Mouse (Mus musculus) myocyte (in vitro differentiated cells): ENCODE data around the gene Fubp1. TPM values are rescaled to one million over a fixed set of nuclear protein-coding genes. Genes with fewer than 3 reads are reported as not detected.
"Not testable (repeated sequence)": the region's sequence is repeated elsewhere in the genome, so short reads cannot be mapped to it uniquely, and the experiment has no call there.

Source experiments
- H3K27me3 ChIP-seq: one replicate; pipeline ENCODE4 v1.6.1; 2011; ENCODE audit not compliant: control insufficient read depth, insufficient read depth, insufficient read length
- H3K36me3 ChIP-seq: one replicate; pipeline ENCODE4 v1.6.1; 2011; ENCODE audit not compliant: control insufficient read depth, insufficient read depth
- H3K4me2 ChIP-seq: one replicate; pipeline ENCODE4 v1.6.1; 2011; ENCODE audit warnings: low read depth, control low read depth
- H3K4me3 ChIP-seq: one replicate; pipeline ENCODE4 v1.5.1; 2011; ENCODE audit warnings: mild to moderate bottlenecking, control low read depth, moderate library complexity
- H3K79me2 ChIP-seq: one replicate; pipeline ENCODE4 v1.6.1; 2011; ENCODE audit not compliant: control insufficient read depth, insufficient read depth
- H3ac ChIP-seq: one replicate; pipeline ENCODE4 v1.6.1; 2011; ENCODE audit not compliant: control insufficient read depth, insufficient read length
- CEBPB ChIP-seq: IDR thresholded peaks from 2 replicates; pipeline ENCODE4 v1.6.1; 2011; ENCODE audit warnings: mild to moderate bottlenecking, moderate library complexity; ENCODE audit not compliant: poor library complexity, insufficient read depth, severe bottlenecking
- E2F4 ChIP-seq: IDR thresholded peaks from one replicate; pipeline ENCODE4 v1.6.1; 2011; ENCODE audit warnings: mild to moderate bottlenecking, control low read depth, moderate library complexity; ENCODE audit not compliant: insufficient read depth
- MAX ChIP-seq: IDR thresholded peaks from one replicate; pipeline ENCODE4 v1.6.1; 2011; ENCODE audit warnings: low read depth, mild to moderate bottlenecking, control low read depth
- MYOD1 ChIP-seq, 3 experiments: IDR thresholded peaks; one replicate each; pipeline ENCODE4 v1.6.1; 2011; ENCODE audit warnings: control low read depth in 2 of 3, low read depth in 2 of 3, mild to moderate bottlenecking in 2 of 3, moderate library complexity in 1 of 3; ENCODE audit not compliant: insufficient read length in 2 of 3, control insufficient read depth in 1 of 3
- MYOG ChIP-seq, 3 experiments: IDR thresholded peaks; one replicate each; pipeline ENCODE4 v1.6.1; 2011; ENCODE audit warnings: control low read depth in 2 of 3, low read depth in 2 of 3, mild to moderate bottlenecking in 2 of 3; ENCODE audit not compliant: insufficient read length in 2 of 3, control insufficient read depth in 1 of 3, insufficient read depth in 1 of 3
- POLR2A ChIP-seq: IDR thresholded peaks from one replicate; pipeline ENCODE4 v1.6.1; 2011; ENCODE audit warnings: low read depth, mild to moderate bottlenecking, control low read depth, moderate library complexity; ENCODE audit not compliant: insufficient read length
- POLR2AphosphoS2 ChIP-seq: IDR thresholded peaks from one replicate; pipeline ENCODE4 v1.6.1; 2011; ENCODE audit warnings: low read depth, control low read depth; ENCODE audit not compliant: insufficient read length
- REST ChIP-seq: IDR thresholded peaks from one replicate; pipeline ENCODE4 v1.6.1; 2011; ENCODE audit warnings: mild to moderate bottlenecking, control low read depth, moderate library complexity; ENCODE audit not compliant: insufficient read depth, insufficient read length
- SRF ChIP-seq: IDR thresholded peaks from one replicate; pipeline ENCODE4 v1.6.1; 2011; ENCODE audit warnings: low read depth; ENCODE audit not compliant: control insufficient read depth, insufficient read length
- TCF12 ChIP-seq: IDR thresholded peaks from one replicate; pipeline ENCODE4 v1.6.1; 2011; ENCODE audit warnings: mild to moderate bottlenecking, control low read depth; ENCODE audit not compliant: poor library complexity, insufficient read depth, severe bottlenecking
- TCF3 ChIP-seq: IDR thresholded peaks from one replicate; pipeline ENCODE4 v1.6.1; 2011; ENCODE audit warnings: low read depth, control low read depth; ENCODE audit not compliant: insufficient read length
- USF1 ChIP-seq: IDR thresholded peaks from one replicate; pipeline ENCODE4 v1.6.1; 2011; ENCODE audit warnings: low read depth, mild to moderate bottlenecking, control low read depth, moderate library complexity
- polyA plus RNA-seq: library from polyadenylated mRNA; unstranded; fragments of >200 nt; fragmentation: generic; extraction: Trizol; gene quantifications from one replicate; pipeline ENCODE4 v1.2.1, GENCODE M21; 2012; ENCODE audit warnings: missing spikeins

The Fubp1 gene
- polyA plus RNA-seq, 1 experiment: 27.9 TPM

GRCm38 (mm10) chr3:152247708-152248107 lies 37.5 kb downstream of the Fubp1 start:
- no peak overlapping the region for H3K4me3 ChIP-seq
- no peak overlapping the region for H3K4me2 ChIP-seq
- H3K79me2 ChIP-seq: no peaks in the 10 kb centered on the region
- no peak overlapping the region for H3ac ChIP-seq
- peaks cover 40% of the 10 kb centered on the region for H3K36me3 ChIP-seq
- no peaks in the 10 kb centered on the region for H3K27me3 ChIP-seq
- TF ChIP-seq POLR2A: no peak
- TF ChIP-seq MYOD1 (IDR thresholded peaks at IDR 0.05; ENCODE audit: control insufficient read depth in 1 of 3, insufficient read length in 2 of 3, low read depth in 2 of 3): no peak
- no peak for TF ChIP-seq TCF12
- TF ChIP-seq E2F4: no peak
- peak; percentile 50 for TF ChIP-seq POLR2AphosphoS2
- no peak for TF ChIP-seq TCF3

DNA sequence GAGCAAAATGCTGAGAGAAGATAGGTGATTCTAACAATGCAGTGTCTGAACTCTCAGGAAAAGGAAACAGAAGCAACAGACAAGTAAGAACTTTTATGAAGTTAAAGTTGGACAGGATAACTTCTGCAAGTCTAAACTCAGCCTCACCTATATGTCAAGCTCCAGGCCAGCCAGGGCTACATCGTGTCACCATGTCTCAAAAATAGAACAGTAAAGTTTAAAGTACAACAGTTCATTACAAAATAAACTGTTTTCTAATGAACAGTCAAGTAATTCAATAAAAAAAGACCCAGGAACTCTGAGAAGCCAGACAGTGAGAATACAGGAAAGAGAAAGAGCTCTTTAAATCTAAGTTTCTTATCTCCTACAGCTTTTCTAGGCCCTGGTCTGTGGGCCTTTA lies 40.3 kb downstream of the Fubp1 start:
- TF ChIP-seq USF1: no peak
- no peak for TF ChIP-seq E2F4
- no peak for TF ChIP-seq REST
- TF ChIP-seq TCF12: no peak
- TF ChIP-seq MAX: no peak
- no peak for TF ChIP-seq POLR2AphosphoS2
- TF ChIP-seq TCF3: no peak
- TF ChIP-seq MYOD1 (IDR thresholded peaks at IDR 0.05; ENCODE audit: control insufficient read depth in 1 of 3, insufficient read length in 2 of 3, low read depth in 2 of 3): no peak
- TF ChIP-seq MYOG (IDR thresholded peaks at IDR 0.05; ENCODE audit: control insufficient read depth in 1 of 3, insufficient read depth in 1 of 3, insufficient read length in 2 of 3, low read depth in 2 of 3): no peak
- no peak for TF ChIP-seq SRF
- no peak for TF ChIP-seq POLR2A
- TF ChIP-seq CEBPB: no peak
- H3K27me3 ChIP-seq: no peaks in the 10 kb centered on the region
- peaks cover 41% of the 10 kb centered on the region for H3K36me3 ChIP-seq
- H3K79me2 ChIP-seq: no peaks in the 10 kb centered on the region
- H3K4me2 ChIP-seq: no peak overlapping the region
- no peak overlapping the region for H3ac ChIP-seq
- H3K4me3 ChIP-seq: no peak overlapping the region

GRCm38 (mm10) chr3:152257528-152257927 lies 47.3 kb downstream of the Fubp1 start:
- peaks cover 37% of the 10 kb centered on the region for H3K79me2 ChIP-seq
- H3K4me2 ChIP-seq: no peak overlapping the region
- H3K4me3 ChIP-seq: no peak overlapping the region
- no peak overlapping the region for H3ac ChIP-seq
- H3K27me3 ChIP-seq: no peaks in the 10 kb centered on the region
- TF ChIP-seq REST (no peak), MYOG (IDR thresholded peaks at IDR 0.05; ENCODE audit: control insufficient read depth in 1 of 3, insufficient read depth in 1 of 3, insufficient read length in 2 of 3, low read depth in 2 of 3) (peak in 1 of 3 experiments; percentile 26), MYOD1 (IDR thresholded peaks at IDR 0.05; ENCODE audit: control insufficient read depth in 1 of 3, insufficient read length in 2 of 3, low read depth in 2 of 3) (peak in 1 of 3 experiments; percentile 19)
- H3K36me3 ChIP-seq: peaks cover 14% of the 10 kb centered on the region

DNA sequence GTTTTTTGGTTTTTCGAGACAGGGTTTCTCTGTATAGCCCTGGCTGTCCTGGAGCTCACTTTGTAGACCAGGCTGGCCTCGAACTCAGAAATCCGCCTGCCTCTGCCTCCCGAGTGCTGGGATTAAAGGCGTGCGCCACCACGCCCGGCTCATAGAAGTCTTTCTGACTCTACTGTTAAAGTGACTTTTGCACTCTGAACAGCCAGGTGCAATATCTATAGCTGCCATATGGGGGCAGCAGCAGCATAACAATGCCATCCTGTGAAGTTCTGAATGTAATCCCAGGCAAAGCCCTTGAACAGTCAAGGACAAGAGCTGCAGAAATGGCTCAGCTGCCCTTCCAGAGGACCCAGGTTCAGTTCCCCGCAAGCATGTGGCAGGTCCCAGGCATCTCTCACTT lies 49.2 kb downstream of the Fubp1 start:
- not testable (repeated sequence) for H3K4me3 ChIP-seq, H3ac ChIP-seq, H3K4me2 ChIP-seq, H3K27me3 ChIP-seq, H3K36me3 ChIP-seq
- H3K79me2 ChIP-seq: peaks cover 56% of the 10 kb centered on the region

GRCm38 (mm10) chr3:152260362-152260761 lies 50.1 kb downstream of the Fubp1 start:
- Histone ChIP-seq H3K4me2 (no peak overlapping the region), H3ac (no peak overlapping the region), H3K36me3 (peaks cover under 1% of the 10 kb centered on the region), H3K79me2 (peaks cover 65% of the 10 kb centered on the region), H3K27me3 (no peaks in the 10 kb centered on the region), H3K4me3 (no peak overlapping the region)
- no peak for TF ChIP-seq CEBPB
- TF ChIP-seq POLR2A: no peak
- TF ChIP-seq REST: no peak
- no peak for TF ChIP-seq TCF3

DNA sequence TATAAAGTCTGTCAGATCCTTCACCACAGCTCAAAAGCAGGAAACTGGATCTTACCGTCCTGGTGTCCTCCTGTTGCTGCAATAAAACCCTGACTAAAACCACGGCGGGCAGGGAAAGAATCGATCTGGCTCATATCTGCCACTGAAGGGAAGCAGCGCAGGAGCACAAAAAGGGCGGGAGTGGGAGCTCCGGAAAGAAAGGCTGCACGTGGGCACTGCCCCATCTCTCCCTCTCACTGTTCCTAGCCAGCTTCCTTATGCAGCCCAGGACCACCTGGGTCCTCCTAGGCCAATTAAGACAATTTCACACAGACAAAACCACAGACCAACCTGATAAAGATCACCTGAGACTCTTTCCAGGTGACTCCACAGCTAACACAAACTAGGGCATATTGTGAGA lies 51.2 kb downstream of the Fubp1 start:
- Histone ChIP-seq H3ac (no peak overlapping the region), H3K36me3 (no peaks in the 10 kb centered on the region), H3K27me3 (no peaks in the 10 kb centered on the region), H3K4me3 (no peak overlapping the region), H3K4me2 (peak overlapping the region; percentile 93), H3K79me2 (peaks cover 58% of the 10 kb centered on the region)
- TF ChIP-seq REST: no peak
- no peak for TF ChIP-seq USF1
- no peak for TF ChIP-seq E2F4
- TF ChIP-seq MAX: no peak
- TF ChIP-seq CEBPB: no peak
- TF ChIP-seq MYOG (IDR thresholded peaks at IDR 0.05; ENCODE audit: control insufficient read depth in 1 of 3, insufficient read depth in 1 of 3, insufficient read length in 2 of 3, low read depth in 2 of 3): no peak
- TF ChIP-seq POLR2AphosphoS2: no peak
- TF ChIP-seq TCF3: no peak
- TF ChIP-seq POLR2A: no peak
- TF ChIP-seq TCF12: no peak
- no peak for TF ChIP-seq SRF
- TF ChIP-seq MYOD1 (IDR thresholded peaks at IDR 0.05; ENCODE audit: control insufficient read depth in 1 of 3, insufficient read length in 2 of 3, low read depth in 2 of 3): no peak
